Mouse (Mus musculus): ENCODE data around the gene Myl6b.

GRCm38 (mm10) chr10:128508260-128508659, 9.8 kb upstream of the Myl6b start:
- TF ChIP-seq CTCF (IDR thresholded peaks at IDR 0.05; ENCODE audit: control insufficient read depth, insufficient read depth, low read length) (no peak), POLR2A (IDR thresholded peaks at IDR 0.05; ENCODE audit: borderline replicate concordance, control insufficient read depth, low read depth, low read length) (no peak)

Measured in bone marrow, adult 2 months (tissue).